Mouse (Mus musculus): ENCODE data around the gene Sh2b1. TPM values are rescaled to one million over a fixed set of nuclear protein-coding genes. Genes with fewer than 3 reads are reported as not detected.

Sh2b1 gene
- polyA plus RNA-seq, 1 experiment from 2014 or later = 46.8 TPM

DNA sequence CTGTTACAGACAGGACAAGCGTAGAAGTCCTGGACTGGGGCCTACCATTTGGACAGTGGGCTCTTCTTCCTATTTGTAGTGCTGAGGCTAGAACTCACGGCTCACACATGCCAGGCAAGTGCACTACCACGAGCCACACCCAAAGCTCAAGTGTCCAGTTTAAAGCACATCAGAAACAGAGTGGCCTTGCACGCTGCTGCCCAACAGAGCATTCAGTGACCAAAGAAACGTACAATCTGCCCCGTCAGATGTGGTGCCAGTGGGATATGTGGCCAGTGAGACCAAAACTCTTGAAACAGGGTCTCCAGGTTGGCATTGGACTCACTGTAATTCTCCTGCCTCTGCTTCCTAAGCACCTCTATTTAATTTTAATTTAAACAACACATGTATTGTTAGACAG is 24.6 kb downstream of the Sh2b1 start:
- Histone ChIP-seq H3K9me3 (no peaks in the 10 kb centered on the region), H3K4me1 (no peaks in the 10 kb centered on the region), H3K4me3 (no peak overlapping the region), H3K9ac (no peak overlapping the region), H3K27ac (no peak overlapping the region), H3K4me2 (no peak overlapping the region), H3K27me3 (no peaks in the 10 kb centered on the region), H3K36me3 (peaks cover 12% of the 10 kb centered on the region)
- no peak for ATAC-seq (ENCODE audit: borderline replicate concordance, extremely low read depth, low FRiP score, low TSS enrichment)
- WGBS = 88% methylated on average over 6 of the region's 6 CpGs

DNA sequence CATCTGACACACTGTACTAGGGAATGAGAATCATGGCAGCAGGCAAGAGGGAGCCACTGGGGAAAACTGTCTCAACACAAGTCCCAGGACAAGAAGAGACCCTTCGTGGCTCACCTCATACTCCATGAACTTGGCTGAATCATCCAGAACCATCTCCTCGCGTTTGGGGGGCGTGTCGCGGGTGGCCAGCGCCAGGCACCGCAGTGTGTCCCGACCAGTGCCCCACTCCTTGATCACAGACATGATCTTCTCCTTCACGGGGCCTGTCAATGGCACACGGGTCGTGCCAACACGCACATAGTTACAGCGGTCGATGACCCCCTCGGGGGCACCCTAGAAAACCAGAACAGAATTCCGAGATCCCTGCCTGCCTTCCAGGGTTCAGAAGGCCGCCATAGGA is 25.2 kb downstream of the Sh2b1 start:
- 87% methylated on average over 18 of the region's 18 CpGs for WGBS
- Histone ChIP-seq H3K9me3 (no peaks in the 10 kb centered on the region), H3K4me2 (no peak overlapping the region), H3K4me3 (no peak overlapping the region), H3K9ac (no peak overlapping the region), H3K4me1 (no peaks in the 10 kb centered on the region), H3K36me3 (peaks cover 19% of the 10 kb centered on the region), H3K27ac (no peak overlapping the region), H3K27me3 (no peaks in the 10 kb centered on the region)
- ATAC-seq (ENCODE audit: borderline replicate concordance, extremely low read depth, low FRiP score, low TSS enrichment) = no peak

DNA sequence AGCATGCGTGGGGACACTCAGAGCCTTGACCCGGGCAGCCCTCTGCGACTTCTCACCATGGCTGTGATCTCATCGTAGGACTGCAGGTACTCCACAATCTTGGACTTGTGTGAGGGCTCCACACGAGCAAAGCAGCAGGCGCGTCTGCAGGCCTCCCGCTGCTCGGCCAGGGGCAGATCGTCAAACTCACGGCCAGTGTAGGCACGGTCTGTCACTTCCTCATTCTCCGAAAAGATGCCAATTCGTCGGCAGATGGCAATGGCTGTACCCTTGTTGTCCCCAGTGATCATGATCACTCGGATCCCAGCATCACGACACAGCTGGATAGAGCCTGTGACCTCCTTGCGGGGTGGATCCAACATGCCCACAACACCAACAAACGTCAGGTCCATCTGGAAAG is 26.7 kb downstream of the Sh2b1 start:
- no peak for ATAC-seq (ENCODE audit: borderline replicate concordance, extremely low read depth, low FRiP score, low TSS enrichment)
- WGBS = 88% methylated on average over 19 of the region's 19 CpGs
- Histone ChIP-seq H3K9ac (no peak overlapping the region), H3K9me3 (no peaks in the 10 kb centered on the region), H3K27ac (no peak overlapping the region), H3K36me3 (peaks cover 31% of the 10 kb centered on the region), H3K4me2 (no peak overlapping the region), H3K4me1 (no peaks in the 10 kb centered on the region), H3K4me3 (no peak overlapping the region), H3K27me3 (no peaks in the 10 kb centered on the region)

DNA sequence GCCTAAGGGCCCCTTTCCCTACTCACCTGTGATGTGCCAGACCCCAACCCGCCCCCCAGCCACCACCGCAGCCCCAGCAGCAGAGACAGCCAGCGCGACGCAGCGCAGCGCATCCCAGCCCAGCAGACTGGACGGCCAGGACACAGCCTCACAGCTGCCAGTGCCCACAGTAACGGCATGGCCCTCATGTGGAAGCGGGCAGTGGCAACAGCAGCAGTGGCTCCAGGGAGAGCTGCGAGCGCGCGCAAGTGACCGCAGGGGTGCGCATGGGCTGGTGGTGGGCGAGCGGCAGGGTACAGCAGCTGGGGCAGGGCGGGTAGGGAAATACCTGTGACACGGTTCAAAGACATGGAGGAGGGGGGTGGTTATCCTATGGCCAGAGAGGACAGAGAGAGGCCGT is 29.0 kb downstream of the Sh2b1 start:
- WGBS = 89% methylated on average over 21 of the region's 21 CpGs
- no peaks in the 10 kb centered on the region for H3K9me3 ChIP-seq
- H3K36me3 ChIP-seq = peaks cover 37% of the 10 kb centered on the region
- no peak overlapping the region for H3K4me3 ChIP-seq
- no peak overlapping the region for H3K4me2 ChIP-seq
- no peaks in the 10 kb centered on the region for H3K4me1 ChIP-seq
- no peaks in the 10 kb centered on the region for H3K27me3 ChIP-seq
- no peak overlapping the region for H3K9ac ChIP-seq
- no peak for ATAC-seq (ENCODE audit: borderline replicate concordance, extremely low read depth, low FRiP score, low TSS enrichment)
- no peak overlapping the region for H3K27ac ChIP-seq

DNA sequence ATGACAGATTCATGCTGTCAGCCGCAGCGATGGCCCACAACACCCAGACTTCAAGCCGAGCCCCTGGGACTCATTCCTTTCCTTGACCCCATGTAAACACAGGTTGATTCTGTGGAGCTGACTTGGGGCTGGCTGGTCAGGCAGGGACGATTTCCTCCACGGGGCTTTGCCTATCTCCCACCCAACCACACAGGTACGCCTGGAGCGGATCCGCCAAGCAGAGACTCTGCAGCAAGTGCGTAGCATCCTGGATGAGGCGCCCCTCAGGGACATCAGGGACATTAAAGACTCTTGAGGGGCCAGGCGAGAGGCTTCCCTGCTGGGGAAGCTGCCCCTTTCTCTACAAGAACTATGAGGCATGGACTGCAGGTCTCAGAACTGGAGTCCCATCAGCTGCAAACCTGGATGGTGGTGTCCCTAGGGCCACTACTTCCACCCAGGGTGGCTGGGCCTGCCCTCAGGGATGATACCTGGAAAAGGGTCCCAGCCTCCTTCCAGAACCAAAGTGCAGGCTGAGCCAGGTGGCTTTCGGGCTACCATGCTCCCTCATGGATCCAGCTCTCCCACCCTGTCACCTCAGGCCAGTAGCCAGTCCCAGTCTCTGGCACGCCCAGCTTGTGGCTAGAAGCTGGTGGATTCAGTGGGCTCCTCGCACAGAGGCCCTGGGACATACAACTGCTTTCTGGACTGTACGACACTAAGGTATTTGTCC is 30.0 kb downstream of the Sh2b1 start:
- Histone ChIP-seq H3K27ac (no peak overlapping the region), H3K36me3 (peaks cover 40% of the 10 kb centered on the region), H3K27me3 (no peaks in the 10 kb centered on the region), H3K9me3 (no peaks in the 10 kb centered on the region), H3K4me3 (no peak overlapping the region), H3K4me1 (no peaks in the 10 kb centered on the region), H3K4me2 (no peak overlapping the region), H3K9ac (no peak overlapping the region)
- no peak for ATAC-seq (ENCODE audit: borderline replicate concordance, extremely low read depth, low FRiP score, low TSS enrichment)
- 91% methylated on average over 15 of the region's 15 CpGs for WGBS

DNA sequence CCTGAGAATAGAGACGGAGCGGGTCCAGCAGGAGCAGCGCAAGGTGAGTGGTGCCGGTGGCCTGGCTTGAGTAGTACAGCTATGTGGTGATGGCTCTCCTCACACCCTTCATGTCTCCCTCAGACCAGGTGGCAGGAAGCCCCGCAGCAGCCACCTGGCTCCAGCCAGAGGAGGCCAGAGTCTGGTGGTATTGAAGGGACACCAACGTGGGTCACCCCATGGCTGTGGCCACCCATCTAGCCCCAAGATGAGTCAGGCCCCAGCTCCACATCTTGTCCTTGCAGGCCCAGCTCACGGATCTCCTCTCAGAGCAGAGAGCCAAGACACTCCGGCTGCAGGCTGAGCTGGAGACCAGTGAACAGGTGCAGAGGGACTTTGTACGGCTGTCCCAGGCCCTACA is 30.7 kb downstream of the Sh2b1 start:
- H3K9me3 ChIP-seq = no peaks in the 10 kb centered on the region
- peaks cover 43% of the 10 kb centered on the region for H3K36me3 ChIP-seq
- no peaks in the 10 kb centered on the region for H3K4me1 ChIP-seq
- H3K4me3 ChIP-seq = no peak overlapping the region
- ATAC-seq (ENCODE audit: borderline replicate concordance, extremely low read depth, low FRiP score, low TSS enrichment) = no peak
- no peak overlapping the region for H3K27ac ChIP-seq
- H3K27me3 ChIP-seq = no peaks in the 10 kb centered on the region
- H3K4me2 ChIP-seq = no peak overlapping the region
- WGBS = 90% methylated on average over 9 of the region's 9 CpGs
- no peak overlapping the region for H3K9ac ChIP-seq

DNA sequence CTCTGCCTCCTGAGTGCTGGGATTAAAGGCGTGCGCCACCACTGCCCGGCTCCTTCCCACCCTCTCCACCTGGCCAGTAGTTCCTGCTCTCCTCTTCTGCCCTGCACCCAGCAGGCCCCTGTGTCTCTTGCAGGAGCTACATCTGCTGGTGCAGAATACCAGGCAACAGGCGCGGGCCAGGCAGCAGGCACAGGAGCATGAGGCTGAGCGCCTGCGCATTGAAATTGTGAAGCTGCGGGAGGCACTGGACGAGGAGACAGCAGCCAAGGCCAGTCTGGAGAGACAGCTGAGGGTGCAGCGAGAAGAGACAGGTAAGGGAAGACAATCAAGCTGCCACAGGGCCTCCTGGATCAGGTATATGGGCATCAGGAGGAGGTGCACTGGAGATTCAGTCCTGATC is 31.2 kb downstream of the Sh2b1 start:
- WGBS = 88% methylated on average over 10 of the region's 10 CpGs

DNA sequence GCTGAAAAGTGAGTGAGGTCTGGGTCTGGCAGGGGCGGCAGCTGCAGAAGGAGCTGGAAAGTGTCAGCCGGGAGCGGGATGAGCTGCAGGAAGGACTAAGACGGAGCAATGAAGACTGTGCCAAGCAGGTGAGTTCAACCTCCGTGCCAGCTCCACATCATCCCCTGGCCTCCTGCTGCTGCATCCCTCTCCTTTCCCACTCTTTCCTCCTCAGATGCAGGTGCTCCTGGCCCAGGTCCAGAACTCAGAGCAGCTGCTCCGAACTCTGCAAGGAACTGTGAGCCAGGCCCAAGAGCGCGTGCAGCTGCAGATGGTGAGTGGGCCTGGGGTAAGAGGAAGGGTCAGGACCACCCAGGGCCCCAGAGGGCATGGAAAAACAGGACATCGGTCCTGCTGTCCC is 35.1 kb downstream of the Sh2b1 start:
- Histone ChIP-seq H3K36me3 (peaks cover 25% of the 10 kb centered on the region), H3K27me3 (no peaks in the 10 kb centered on the region), H3K4me1 (no peaks in the 10 kb centered on the region), H3K27ac (no peak overlapping the region), H3K9me3 (no peaks in the 10 kb centered on the region), H3K9ac (no peak overlapping the region), H3K4me3 (no peak overlapping the region), H3K4me2 (no peak overlapping the region)
- 78% methylated on average over 9 of the region's 9 CpGs for WGBS
- ATAC-seq (ENCODE audit: borderline replicate concordance, extremely low read depth, low FRiP score, low TSS enrichment) = no peak

More for the DNA sequence above, 31.2 kb downstream of the Sh2b1 start:
- no peaks in the 10 kb centered on the region for H3K27me3 ChIP-seq
- no peaks in the 10 kb centered on the region for H3K4me1 ChIP-seq
- no peak for ATAC-seq (ENCODE audit: borderline replicate concordance, extremely low read depth, low FRiP score, low TSS enrichment)
- H3K4me3 ChIP-seq = no peak overlapping the region
- H3K36me3 ChIP-seq = peaks cover 43% of the 10 kb centered on the region
- H3K27ac ChIP-seq = no peak overlapping the region
- H3K9me3 ChIP-seq = no peaks in the 10 kb centered on the region
- H3K4me2 ChIP-seq = no peak overlapping the region
- no peak overlapping the region for H3K9ac ChIP-seq

DNA sequence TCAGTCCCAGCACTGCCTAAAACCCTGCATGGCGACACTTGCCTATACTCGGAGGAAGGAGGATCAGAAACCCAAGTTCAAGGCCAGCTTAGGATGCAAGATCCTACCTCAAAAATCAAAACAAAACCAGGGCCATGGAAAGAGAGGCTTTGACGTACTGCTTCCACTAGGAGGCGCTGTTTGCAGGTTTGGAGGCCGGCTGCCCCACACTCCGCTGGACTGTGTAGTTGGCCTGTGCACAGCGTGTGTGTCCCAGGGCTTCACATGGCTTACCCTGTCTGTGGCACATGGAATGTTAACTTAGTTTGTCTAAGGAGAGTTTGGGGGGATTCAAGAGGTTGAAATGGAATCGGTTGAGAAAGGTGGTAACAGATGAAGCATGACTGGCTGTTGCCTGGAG is 38.4 kb downstream of the Sh2b1 start:
- Histone ChIP-seq H3K4me1 (no peaks in the 10 kb centered on the region), H3K27ac (no peak overlapping the region), H3K9ac (no peak overlapping the region), H3K9me3 (no peaks in the 10 kb centered on the region), H3K4me3 (no peak overlapping the region), H3K4me2 (no peak overlapping the region), H3K27me3 (no peaks in the 10 kb centered on the region), H3K36me3 (peaks cover 26% of the 10 kb centered on the region; the same call in 1 of the 2 replicates)
- no peak for ATAC-seq (ENCODE audit: borderline replicate concordance, extremely low read depth, low FRiP score, low TSS enrichment)
- 22% methylated on average over 8 of the region's 8 CpGs for WGBS

DNA sequence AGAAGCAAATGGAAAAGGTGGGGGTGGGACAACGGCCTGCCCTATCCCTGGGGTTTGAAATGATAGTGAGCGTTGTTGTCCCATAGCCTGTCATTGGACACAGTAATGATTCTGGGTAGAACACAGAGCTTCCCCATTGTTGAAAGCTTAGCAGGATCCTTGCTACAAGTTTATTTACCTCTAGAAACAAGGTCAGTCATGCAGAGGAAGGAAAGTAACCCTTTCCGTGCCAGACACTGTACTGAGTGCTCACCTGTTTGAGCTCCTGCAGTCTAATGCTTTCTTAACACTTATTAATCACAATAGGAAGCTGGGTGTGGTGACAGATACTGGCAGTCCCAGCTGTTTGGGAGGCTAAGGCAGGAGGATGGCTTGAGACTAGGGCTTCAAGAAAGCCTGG is 39.4 kb downstream of the Sh2b1 start:
- Histone ChIP-seq H3K4me2 (no peak overlapping the region), H3K9me3 (no peaks in the 10 kb centered on the region), H3K27ac (no peak overlapping the region), H3K9ac (no peak overlapping the region), H3K27me3 (no peaks in the 10 kb centered on the region), H3K36me3 (peaks cover 21% of the 10 kb centered on the region; the same call in 1 of the 2 replicates), H3K4me3 (no peak overlapping the region), H3K4me1 (no peaks in the 10 kb centered on the region)
- no peak for ATAC-seq (ENCODE audit: borderline replicate concordance, extremely low read depth, low FRiP score, low TSS enrichment)
- 80% methylated on average over 3 of the region's 3 CpGs for WGBS

DNA sequence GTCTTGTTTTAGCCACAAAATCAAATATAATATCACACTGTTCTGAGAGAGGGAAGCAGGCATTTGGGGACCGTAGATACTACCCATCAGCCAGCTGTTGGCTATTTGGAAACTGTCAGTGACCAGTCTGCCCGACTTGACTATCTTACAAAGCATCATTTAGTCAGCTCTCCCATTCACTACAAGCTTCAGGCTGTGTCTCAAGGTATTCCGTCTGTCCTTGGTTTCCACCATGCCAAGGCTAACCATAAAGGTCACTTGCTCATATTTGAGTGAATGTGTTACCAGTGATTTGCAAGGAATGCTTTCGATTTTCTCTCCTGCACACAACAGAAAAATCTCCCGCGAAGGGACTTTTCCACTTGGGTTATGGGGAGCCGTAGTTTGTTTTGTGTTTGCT is 40.5 kb downstream of the Sh2b1 start:
- ATAC-seq (ENCODE audit: borderline replicate concordance, extremely low read depth, low FRiP score, low TSS enrichment) = no peak
- Histone ChIP-seq H3K4me1 (peaks cover 6% of the 10 kb centered on the region), H3K9me3 (no peaks in the 10 kb centered on the region), H3K27me3 (no peaks in the 10 kb centered on the region), H3K9ac (no peak overlapping the region), H3K36me3 (peaks cover 16% of the 10 kb centered on the region; the same call in 1 of the 2 replicates), H3K27ac (no peak overlapping the region), H3K4me2 (no peak overlapping the region), H3K4me3 (no peak overlapping the region)
- WGBS = 88% methylated on average over 7 of the region's 7 CpGs

DNA sequence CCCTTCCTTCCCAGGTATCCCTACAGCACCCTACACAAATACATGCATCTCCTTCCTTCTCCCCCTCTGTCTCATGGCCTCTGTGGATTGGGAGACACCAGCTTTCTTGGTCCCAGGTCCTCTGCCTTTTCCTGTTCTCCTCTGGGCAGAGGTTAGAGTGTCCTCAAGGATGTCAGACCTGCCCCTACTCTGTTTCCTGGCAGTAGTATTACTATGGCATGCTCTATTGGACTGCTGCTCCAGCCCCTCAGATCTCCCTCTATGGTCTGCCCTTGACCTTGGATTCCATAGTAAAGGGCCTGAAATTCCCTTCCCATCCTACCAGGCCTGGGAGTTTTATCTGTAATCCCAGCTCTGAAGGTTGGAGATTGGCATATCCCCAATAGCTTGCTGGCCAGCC is 45.1 kb downstream of the Sh2b1 start:
- Histone ChIP-seq H3K27me3 (no peaks in the 10 kb centered on the region), H3K36me3 (peaks cover 16% of the 10 kb centered on the region; the same call in 1 of the 2 replicates), H3K9ac (no peak overlapping the region), H3K4me3 (no peak overlapping the region), H3K9me3 (no peaks in the 10 kb centered on the region), H3K27ac (no peak overlapping the region), H3K4me1 (peaks cover 20% of the 10 kb centered on the region), H3K4me2 (peak overlapping the region; percentile 88; the same call in 1 of the 2 replicates)
- ATAC-seq (ENCODE audit: borderline replicate concordance, extremely low read depth, low FRiP score, low TSS enrichment) = no peak

Data from lung, embryonic 15.5 days (tissue).